Mouse (Mus musculus): ENCODE data around the gene Hsp90aa1. TPM values are rescaled to one million over a fixed set of nuclear protein-coding genes. Genes with fewer than 3 reads are reported as not detected.

Gene Hsp90aa1
- polyA plus RNA-seq, 1 experiment = 40.7 TPM

- 89% methylated on average over 8 of the region's 8 CpGs for WGBS
- no peak for DNase-seq (ENCODE audit: low read depth in 1 of 2, low spot score in 2 of 2)
- Histone ChIP-seq H3K27ac (ENCODE audit: insufficient read depth, low read length) (no peak overlapping the region), H3K27me3 (ENCODE audit: control insufficient read depth, insufficient read depth, low read length) (no peaks in the 10 kb centered on the region), H3K36me3 (ENCODE audit: control insufficient read depth, insufficient read depth, low read length) (peaks cover 64% of the 10 kb centered on the region), H3K4me3 (ENCODE audit: extremely low read depth, insufficient read depth, insufficient read length) (no peak overlapping the region), H3K4me1 (ENCODE audit: control insufficient read depth, insufficient read depth, insufficient read length) (no peaks in the 10 kb centered on the region)
- TF ChIP-seq CTCF (IDR thresholded peaks at IDR 0.05; ENCODE audit: extremely low read depth, insufficient read depth, insufficient read length, insufficient replicate concordance) = no peak
- no peak for TF ChIP-seq POLR2A (IDR thresholded peaks at IDR 0.05; ENCODE audit: low read depth, low read length)
These were observed 52.3 kb downstream of the Hsp90aa1 start for GRCm38 (mm10) chr12:110650241-110650641.

Other genes starting within 250 kb of the Hsp90aa1 start
- 224 and 235 TPM in 2 replicates for gene Dync1h1, start 101.3 kb downstream of the Hsp90aa1 start, polyA plus RNA-seq (2012; rRNA removed)
- gene 1700001K19Rik, start 20.1 kb downstream of the Hsp90aa1 start, polyA plus RNA-seq (2012; rRNA removed) = not detected in 2 replicates
- gene Wdr20, start 35.2 kb upstream of the Hsp90aa1 start, polyA plus RNA-seq (2012; rRNA removed) = 11.4 and 11.9 TPM in 2 replicates
- 0.32 and 0.35 TPM in 2 replicates for gene Mok, start 138.2 kb upstream of the Hsp90aa1 start, polyA plus RNA-seq (2012; rRNA removed)
- gene Zfp839, start 147.5 kb upstream of the Hsp90aa1 start, polyA plus RNA-seq (2012; rRNA removed) = 5.3 and 5.7 TPM in 2 replicates
- gene Cinp, start 186.4 kb upstream of the Hsp90aa1 start, polyA plus RNA-seq (2012; rRNA removed) = 22.9 and 35.8 TPM in 2 replicates
- gene Tecpr2, start 186.5 kb upstream of the Hsp90aa1 start, polyA plus RNA-seq (2012; rRNA removed) = 4.0 and 4.1 TPM in 2 replicates

Measured in spleen, adult 2 months (tissue).